Mouse (Mus musculus): ENCODE data around the gene Serpina1e.

DNA sequence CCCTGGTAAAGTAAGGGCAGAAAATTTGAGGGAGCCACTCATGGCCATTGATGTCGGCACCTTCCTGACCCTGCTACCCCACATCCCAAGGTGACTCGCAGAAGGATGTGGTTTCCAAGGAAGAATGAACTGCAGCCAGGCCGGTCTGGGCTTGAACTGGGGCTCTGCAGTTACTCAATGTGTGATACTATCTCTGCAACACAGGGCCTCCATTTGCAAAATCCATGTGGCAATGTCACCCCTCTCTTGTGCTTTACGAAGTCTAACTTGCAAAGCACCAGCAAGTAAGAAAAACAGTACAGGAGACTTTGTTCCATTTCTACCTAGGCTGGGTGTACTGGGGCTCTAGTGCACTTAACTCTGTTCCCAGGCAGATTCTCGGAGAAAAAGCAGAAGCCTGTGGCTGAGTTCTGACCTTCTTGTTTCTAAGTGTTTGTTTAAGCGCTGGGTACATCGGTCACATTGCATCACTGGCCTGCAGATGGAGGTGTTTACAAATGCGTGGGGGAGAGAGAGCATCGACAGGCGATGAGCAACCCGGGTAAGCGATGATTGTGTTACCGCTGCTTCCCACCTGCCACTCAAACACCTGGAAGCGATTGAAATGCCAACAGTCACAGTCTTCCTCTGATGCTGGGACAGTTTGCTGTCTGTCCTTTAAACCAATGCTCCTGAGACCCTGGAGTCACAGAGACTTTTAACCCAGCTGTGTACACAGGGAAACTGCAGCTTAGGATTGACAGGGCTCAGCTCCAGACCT lies 30.2 kb upstream of the Serpina1e start:
- TF ChIP-seq CTCF (IDR thresholded peaks at IDR 0.05) (peak; percentile 20), EP300 (IDR thresholded peaks at IDR 0.05) (no peak)

All from lung, postnatal 0 days (tissue).